Mouse (Mus musculus) retina, postnatal 7 days (tissue): Measurements from ENCODE around the gene Shld1.
A peak's percentile ranks its signal among the peaks of the same experiment; 100 is the strongest.

Experiments
- DNase-seq: peaks from one replicate; pipeline ENCODE4 v3.0.0-alpha.2; 2012; ENCODE audit warnings: low read depth, low spot score

Shld1 gene

GRCm38 (mm10) chr2:132691731-132692130 is 5.0 kb downstream of the Shld1 start:
- DNase-seq = no peak

GRCm38 (mm10) chr2:132692320-132692719 is 5.6 kb downstream of the Shld1 start:
- no peak for DNase-seq

- no peak for DNase-seq
Observed at GRCm38 (mm10) chr2:132693980-132694379, 7.2 kb downstream of the Shld1 start.

- DNase-seq = no peak
Observed at GRCm38 (mm10) chr2:132695358-132696093, 8.8 kb downstream of the Shld1 start.

- no peak for DNase-seq
Observed at GRCm38 (mm10) chr2:132696519-132696918, 9.8 kb downstream of the Shld1 start.

- no peak for DNase-seq
Observed at GRCm38 (mm10) chr2:132697256-132697655, 10.5 kb downstream of the Shld1 start.

GRCm38 (mm10) chr2:132697695-132698094 is 11.0 kb downstream of the Shld1 start:
- DNase-seq = no peak

GRCm38 (mm10) chr2:132698420-132698819 is 11.7 kb downstream of the Shld1 start:
- no peak for DNase-seq

- no peak for DNase-seq
Observed at GRCm38 (mm10) chr2:132700921-132701320, 14.2 kb downstream of the Shld1 start.

- peak; percentile 46 for DNase-seq
Observed at GRCm38 (mm10) chr2:132701451-132701886, 14.7 kb downstream of the Shld1 start.

- DNase-seq = no peak
Observed at GRCm38 (mm10) chr2:132705251-132705992, 18.7 kb downstream of the Shld1 start.

GRCm38 (mm10) chr2:132706309-132706708 is 19.6 kb downstream of the Shld1 start:
- no peak for DNase-seq

- no peak for DNase-seq
Observed at GRCm38 (mm10) chr2:132710488-132710887, 23.8 kb downstream of the Shld1 start.

- DNase-seq = no peak
Observed at GRCm38 (mm10) chr2:132712061-132712460, 25.3 kb downstream of the Shld1 start.

- no peak for DNase-seq
Observed at GRCm38 (mm10) chr2:132714522-132714921, 27.8 kb downstream of the Shld1 start.

- DNase-seq = no peak
Observed at GRCm38 (mm10) chr2:132714946-132715345, 28.2 kb downstream of the Shld1 start.

- peak; percentile 55 for DNase-seq
Observed at GRCm38 (mm10) chr2:132715421-132716070, 28.8 kb downstream of the Shld1 start.

GRCm38 (mm10) chr2:132716154-132716553 is 29.4 kb downstream of the Shld1 start:
- DNase-seq = no peak

- DNase-seq = no peak
Observed at GRCm38 (mm10) chr2:132716901-132717536, 30.3 kb downstream of the Shld1 start.

GRCm38 (mm10) chr2:132717537-132717912 is 30.8 kb downstream of the Shld1 start:
- DNase-seq = no peak

- DNase-seq = no peak
Observed at GRCm38 (mm10) chr2:132720921-132721566, 34.3 kb downstream of the Shld1 start.
